Mouse (Mus musculus) liver, adult 2 months (tissue): ENCODE measurements at regions not wholly inside any gene's neighbourhood (a gene's known extent, or its start where the extent isn't known, plus 50 kb on each side); places are given as distances from the start of the nearest gene placed in this dataset.
"Not testable (repeated sequence)": the region's sequence is repeated elsewhere in the genome, so short reads cannot be mapped to it uniquely, and the experiment has no call there.

Experiments
- DNase-seq: peaks from one replicate; pipeline ENCODE4 v3.0.0-alpha.2; 2011; ENCODE audit warnings: low read depth, low spot score; ENCODE audit errors: extremely low read depth
- H3K27ac ChIP-seq: fragments of 200-500 bp; replicated peaks from 2 replicates; pipeline ENCODE4 v1.5.1; 2012; ENCODE audit warnings: low read depth, mild to moderate bottlenecking, control low read depth, inconsistent platforms, low read length; ENCODE audit not compliant: insufficient read depth
- H3K27me3 ChIP-seq: fragments of 200-500 bp; 2 replicates; pipeline ENCODE4 v1.6.1; 2012; ENCODE audit warnings: mild to moderate bottlenecking, moderate library complexity, low read length, inconsistent platforms; ENCODE audit not compliant: control insufficient read depth, insufficient read depth
- H3K36me3 ChIP-seq: fragments of 200-500 bp; 2 replicates; pipeline ENCODE4 v1.6.1; 2012; ENCODE audit warnings: low read length, inconsistent platforms; ENCODE audit not compliant: control insufficient read depth, insufficient read depth
- H3K4me1 ChIP-seq: fragments of 200-500 bp; 2 replicates; pipeline ENCODE4 v1.6.1; 2011; ENCODE audit warnings: low read length; ENCODE audit not compliant: control insufficient read depth, insufficient read depth
- H3K4me3 ChIP-seq: fragments of 200-500 bp; 2 replicates; pipeline ENCODE4 v1.5.1; 2011; ENCODE audit warnings: low read depth, mild to moderate bottlenecking, control low read depth, low read length, moderate library complexity; ENCODE audit not compliant: insufficient read depth
- H3K79me2 ChIP-seq: fragments of 200-500 bp; 2 replicates; pipeline ENCODE4 v1.6.1; 2012; ENCODE audit warnings: inconsistent platforms, mild to moderate bottlenecking, low read length, moderate library complexity; ENCODE audit not compliant: control insufficient read depth, insufficient read depth
- H3K9ac ChIP-seq: fragments of 200-500 bp; 2 replicates; pipeline ENCODE4 v1.6.1; 2012; ENCODE audit warnings: low read depth, mild to moderate bottlenecking, control low read depth, inconsistent platforms, low read length
- CTCF ChIP-seq: fragments of 200-500 bp; IDR thresholded peaks from 2 replicates; pipeline ENCODE4 v1.5.1; 2011; ENCODE audit warnings: low read depth, low read length, control low read depth
- POLR2A ChIP-seq: fragments of 200-500 bp; IDR thresholded peaks from 2 replicates; pipeline ENCODE4 v1.6.1; 2011; ENCODE audit warnings: low read length, control low read depth; ENCODE audit not compliant: insufficient read depth; ENCODE audit errors: extremely low read depth
- WGBS: fragments of 180-500 bp; shearing (Covaris S2); methylation state at CpG from one replicate; pipeline ENCODE4 v1.1.7; 2018; 5-methylcytosine and 5-hydroxymethylcytosine counted together

DNA sequence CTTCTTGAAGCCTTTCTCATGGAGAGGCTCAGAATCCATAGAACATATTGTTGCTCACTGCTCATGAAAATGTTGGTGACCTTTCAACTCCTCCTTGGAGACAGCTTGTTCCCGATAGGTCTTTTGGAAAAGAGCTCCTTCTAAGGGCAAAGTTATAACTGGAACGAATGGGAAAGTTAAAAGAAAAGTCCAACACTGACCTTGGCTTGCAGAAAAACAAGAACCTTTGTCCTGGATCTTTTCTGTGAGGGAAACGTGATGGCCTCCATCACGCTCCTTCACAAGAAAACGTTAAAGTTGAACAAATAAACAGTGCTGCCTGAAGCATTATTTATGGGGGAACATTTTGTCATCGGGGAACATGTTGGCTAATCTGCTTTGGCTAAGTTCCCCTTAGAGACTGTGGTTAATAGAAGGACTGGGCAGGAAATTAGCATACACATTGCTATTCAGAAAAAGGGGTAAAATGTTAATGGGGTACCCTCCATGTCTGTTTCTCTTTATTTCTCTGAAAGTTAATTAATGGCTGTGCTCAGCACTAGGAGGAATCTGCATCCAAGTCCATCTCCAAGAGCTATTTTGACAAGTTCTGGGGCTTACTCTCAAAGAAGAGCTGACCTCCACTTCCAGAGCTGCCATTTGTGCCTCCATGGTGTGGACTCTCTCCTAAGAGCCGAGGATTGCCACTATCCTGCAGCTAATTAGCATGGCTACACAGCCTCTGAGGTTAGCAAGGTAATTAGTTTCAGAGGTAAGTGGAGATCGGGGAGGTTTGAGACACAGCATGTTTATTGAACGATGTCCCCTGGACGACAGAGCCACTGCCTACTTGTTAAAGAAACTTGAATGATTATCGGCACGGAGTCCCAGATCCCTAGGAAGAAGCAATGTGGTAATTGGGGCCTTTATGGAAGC is 161.0 kb upstream of the Peli2 start:
- no peak for DNase-seq
- no peaks in the 10 kb centered on the region for H3K27me3 ChIP-seq
- H3K9ac ChIP-seq, result no peak overlapping the region
- no peaks in the 10 kb centered on the region for H3K4me1 ChIP-seq
- H3K4me3 ChIP-seq, result no peak overlapping the region
- no peaks in the 10 kb centered on the region for H3K36me3 ChIP-seq
- no peaks in the 10 kb centered on the region for H3K79me2 ChIP-seq
- WGBS, result 78% methylated on average over 12 of the region's 12 CpGs
- H3K27ac ChIP-seq, result no peak overlapping the region
- no peak for TF ChIP-seq POLR2A
- no peak for TF ChIP-seq CTCF

DNA sequence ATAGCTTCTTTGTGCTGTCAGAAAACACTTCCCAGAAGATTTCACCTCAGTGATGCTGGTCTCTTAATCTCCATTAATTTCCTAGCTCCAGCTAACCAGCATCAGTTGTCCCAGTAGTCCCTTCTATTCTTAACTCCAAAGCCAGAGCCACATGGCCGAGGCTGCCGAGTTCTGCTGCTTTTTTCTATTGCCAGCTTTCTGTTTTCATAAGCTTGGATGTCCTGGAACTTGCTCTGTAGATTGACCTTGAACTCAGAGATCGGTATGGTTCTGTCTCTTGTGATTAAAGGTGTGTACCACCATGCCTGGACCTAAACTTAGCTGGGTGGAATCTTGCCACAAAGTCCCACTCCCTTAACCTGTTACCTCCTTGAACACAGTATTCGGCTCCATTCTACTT is 155.8 kb upstream of the Peli2 start:
- peak; percentile 65 for DNase-seq
- H3K36me3 ChIP-seq, H3K27me3 ChIP-seq, H3K4me3 ChIP-seq, H3K4me1 ChIP-seq, H3K9ac ChIP-seq, H3K27ac ChIP-seq, H3K79me2 ChIP-seq: not testable (repeated sequence)
- 42% methylated on average over 4 of the region's 4 CpGs for WGBS

DNA sequence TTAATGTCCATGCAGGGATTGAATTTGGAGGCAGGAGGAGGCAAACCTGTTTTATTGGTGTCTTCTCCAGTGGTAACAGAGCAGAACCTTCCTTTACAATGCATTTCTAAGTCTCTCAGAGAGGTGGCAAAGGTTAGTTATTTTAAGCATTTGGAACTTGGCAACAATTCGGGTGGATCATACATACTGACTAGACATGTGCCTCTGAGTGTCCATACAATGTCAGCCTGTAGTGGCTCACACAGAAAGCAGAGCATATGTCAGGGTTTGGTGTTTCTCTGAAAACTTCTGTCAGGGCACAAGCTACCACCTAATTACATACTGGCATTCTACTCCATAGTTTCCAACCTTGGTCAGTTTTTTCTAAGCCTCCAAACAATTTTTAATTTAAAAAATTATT is 150.8 kb upstream of the Peli2 start:
- DNase-seq, result no peak
- H3K36me3 ChIP-seq, result no peaks in the 10 kb centered on the region
- no peaks in the 10 kb centered on the region for H3K27me3 ChIP-seq
- H3K9ac ChIP-seq, result no peak overlapping the region
- no peak overlapping the region for H3K27ac ChIP-seq
- no peaks in the 10 kb centered on the region for H3K4me1 ChIP-seq
- H3K4me3 ChIP-seq, result no peak overlapping the region
- WGBS, result 43% methylated on average over 1 of the region's 1 CpGs
- TF ChIP-seq POLR2A, result no peak
- no peak for TF ChIP-seq CTCF
- H3K79me2 ChIP-seq, result no peaks in the 10 kb centered on the region

GRCm38 (mm10) chr14:47973161-47973560 is 147.5 kb upstream of the Peli2 start:
- not testable (repeated sequence) for H3K36me3 ChIP-seq, H3K9ac ChIP-seq, H3K4me1 ChIP-seq, H3K79me2 ChIP-seq, H3K4me3 ChIP-seq, H3K27me3 ChIP-seq, H3K27ac ChIP-seq, DNase-seq
- 98% methylated on average over 20 of the region's 20 CpGs for WGBS

- 41% methylated on average over 3 of the region's 3 CpGs for WGBS
- no peak overlapping the region for H3K4me3 ChIP-seq
Measured at GRCm38 (mm10) chr14:47982993-47983740, 137.5 kb upstream of the Peli2 start.

DNA sequence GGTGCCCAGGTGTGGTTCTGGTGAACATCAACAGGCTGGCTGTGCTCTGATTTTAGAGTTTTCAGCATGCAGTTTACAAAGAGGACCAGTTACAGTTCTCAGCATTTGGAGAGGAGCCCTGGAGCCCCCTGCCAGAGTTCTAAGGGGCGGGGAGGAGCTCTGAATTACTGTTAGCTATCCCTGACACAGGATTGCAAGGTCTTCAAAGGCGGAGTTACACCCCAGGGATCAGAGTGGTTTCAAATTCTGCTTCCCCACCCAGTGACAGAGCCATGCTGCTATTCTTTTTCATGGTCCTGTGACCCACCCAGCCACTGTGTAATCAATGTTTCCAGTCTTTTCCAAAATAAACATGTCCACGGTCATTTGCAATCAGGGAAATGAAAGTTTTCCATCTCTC is 134.1 kb upstream of the Peli2 start:
- 37% methylated on average over 3 of the region's 3 CpGs for WGBS
- DNase-seq, result peak; percentile 68

More at GRCm38 (mm10) chr14:47982993-47983740, 137.5 kb upstream of the Peli2 start:
- H3K36me3 ChIP-seq, result no peaks in the 10 kb centered on the region
- H3K27ac ChIP-seq, result no peak overlapping the region
- TF ChIP-seq POLR2A (no peak), CTCF (no peak)
- H3K9ac ChIP-seq, result no peak overlapping the region
- DNase-seq, result peak; percentile 96
- H3K27me3 ChIP-seq, result no peaks in the 10 kb centered on the region
- no peaks in the 10 kb centered on the region for H3K79me2 ChIP-seq
- H3K4me1 ChIP-seq, result peaks cover 3% of the 10 kb centered on the region

More for the DNA sequence above, 134.1 kb upstream of the Peli2 start:
- H3K27ac ChIP-seq, result no peak overlapping the region
- no peaks in the 10 kb centered on the region for H3K36me3 ChIP-seq
- H3K4me3 ChIP-seq, result no peak overlapping the region
- H3K4me1 ChIP-seq, result peaks cover 3% of the 10 kb centered on the region
- no peaks in the 10 kb centered on the region for H3K27me3 ChIP-seq
- H3K9ac ChIP-seq, result no peak overlapping the region
- no peak for TF ChIP-seq CTCF
- TF ChIP-seq POLR2A, result no peak
- no peaks in the 10 kb centered on the region for H3K79me2 ChIP-seq
